Mouse (Mus musculus) MEL (cell line): ENCODE measurements around the gene Dnm1. TPM values are rescaled to one million over a fixed set of nuclear protein-coding genes. Genes with fewer than 3 reads are reported as not detected.

ENCODE experiments used
- DNase-seq: peaks from one replicate; pipeline ENCODE4 v3.0.0; 2011; ENCODE audit warnings: low read depth, low spot score
- H3K27ac ChIP-seq: 2 replicates; pipeline ENCODE4 v1.5.1; 2012; ENCODE audit warnings: low read depth, mild to moderate bottlenecking, control low read depth, low read length, moderate library complexity; ENCODE audit not compliant: control insufficient read depth
- H3K27me3 ChIP-seq, 2 experiments: fragments of 150-350 bp in 1 of 2; sonication (generic) in 1 of 2; 2 replicates each; pipeline ENCODE4 v1.6.1; 2012; ENCODE audit warnings: low read length in 2 of 2, mild to moderate bottlenecking in 2 of 2, improper control_type of control experiment in 1 of 2, moderate library complexity in 1 of 2; ENCODE audit not compliant: insufficient read depth in 2 of 2, control insufficient read depth in 1 of 2
- H3K36me3 ChIP-seq, 2 experiments: 2 replicates each; pipeline ENCODE4 v1.6.1; 2012 to 2014; ENCODE audit warnings: low read length in 2 of 2, improper control_type of control experiment in 1 of 2, inconsistent platforms in 1 of 2, mild to moderate bottlenecking in 1 of 2; ENCODE audit not compliant: insufficient read depth in 2 of 2, control insufficient read depth in 1 of 2
- H3K4me1 ChIP-seq, 2 experiments: fragments of 150-350 bp in 1 of 2; sonication (generic) in 1 of 2; 2 replicates each; pipeline ENCODE4 v1.6.1; 2012; ENCODE audit warnings: low read length in 2 of 2, improper control_type of control experiment in 1 of 2, mild to moderate bottlenecking in 1 of 2; ENCODE audit not compliant: insufficient read depth in 2 of 2, control insufficient read depth in 1 of 2
- H3K4me3 ChIP-seq, 2 experiments: fragments of 150-350 bp in 1 of 2; sonication (generic) in 1 of 2; 2 replicates each; pipeline ENCODE4 v1.5.1; 2012; ENCODE audit warnings: low read depth in 2 of 2, low read length in 2 of 2, mild to moderate bottlenecking in 2 of 2, moderate library complexity in 2 of 2, control low read depth in 1 of 2, improper control_type of control experiment in 1 of 2; ENCODE audit not compliant: control insufficient read depth in 1 of 2, insufficient read depth in 1 of 2
- H3K79me2 ChIP-seq: 2 replicates; pipeline ENCODE4 v1.6.1; 2012; ENCODE audit warnings: mild to moderate bottlenecking, low read length, moderate library complexity; ENCODE audit not compliant: control insufficient read depth, poor library complexity, insufficient read depth
- H3K9ac ChIP-seq: 2 replicates; pipeline ENCODE4 v1.6.1; 2012; ENCODE audit warnings: low read depth, mild to moderate bottlenecking, control low read depth, low read length, moderate library complexity; ENCODE audit not compliant: control insufficient read depth, poor library complexity, severe bottlenecking
- H3K9me3 ChIP-seq: fragments of 150-350 bp; sonication (generic); replicated peaks from 2 replicates; pipeline ENCODE4 v1.6.1; 2012; ENCODE audit warnings: mild to moderate bottlenecking, low read length, improper control_type of control experiment, moderate library complexity; ENCODE audit not compliant: insufficient read depth
- CHD1 ChIP-seq: IDR thresholded peaks from 2 replicates; pipeline ENCODE4 v1.6.1; 2012; ENCODE audit warnings: low read depth, mild to moderate bottlenecking, inconsistent platforms, low read length, improper control_type of control experiment
- E2F4 ChIP-seq: IDR thresholded peaks from 2 replicates; pipeline ENCODE4 v1.6.1; 2011; ENCODE audit warnings: low read depth, low read length, improper control_type of control experiment, borderline replicate concordance
- GATA1 ChIP-seq: IDR thresholded peaks from 2 replicates; pipeline ENCODE4 v1.6.1; 2011; ENCODE audit warnings: low read depth, low read length, improper control_type of control experiment
- HCFC1 ChIP-seq: IDR thresholded peaks from 2 replicates; pipeline ENCODE4 v1.6.1; 2012; ENCODE audit warnings: low read depth, mild to moderate bottlenecking, inconsistent platforms, low read length, improper control_type of control experiment, moderate library complexity
- JUND ChIP-seq: IDR thresholded peaks from 2 replicates; pipeline ENCODE4 v1.6.1; 2011; ENCODE audit warnings: low read depth, mild to moderate bottlenecking, improper control_type of control experiment, low read length
- NRF1 ChIP-seq: IDR thresholded peaks from 2 replicates; pipeline ENCODE4 v1.6.1; 2014; ENCODE audit warnings: low read depth, mild to moderate bottlenecking, inconsistent platforms, low read length, improper control_type of control experiment, moderate library complexity; ENCODE audit not compliant: poor library complexity, insufficient read depth, severe bottlenecking
- POLR2AphosphoS2 ChIP-seq: IDR thresholded peaks from 2 replicates; pipeline ENCODE4 v1.6.1; 2011; ENCODE audit warnings: low read length, improper control_type of control experiment
- RCOR1 ChIP-seq: IDR thresholded peaks from 2 replicates; pipeline ENCODE4 v1.6.1; 2012; ENCODE audit warnings: low read depth, mild to moderate bottlenecking, inconsistent platforms, low read length, improper control_type of control experiment
- USF1 ChIP-seq: IDR thresholded peaks from 2 replicates; pipeline ENCODE4 v1.6.1; 2014; ENCODE audit warnings: low read depth, mild to moderate bottlenecking, inconsistent platforms, low read length, improper control_type of control experiment, moderate library complexity
- USF2 ChIP-seq, 2 experiments: IDR thresholded peaks; 2 replicates each; pipeline ENCODE4 v1.6.1; 2011 to 2012; ENCODE audit warnings: improper control_type of control experiment in 2 of 2, low read length in 2 of 2, borderline replicate concordance in 1 of 2, inconsistent platforms in 1 of 2, low read depth in 1 of 2, mild to moderate bottlenecking in 1 of 2; ENCODE audit not compliant: insufficient read depth in 1 of 2
- ZC3H11A ChIP-seq: IDR thresholded peaks from 2 replicates; pipeline ENCODE4 v1.6.1; 2012; ENCODE audit warnings: low read depth, mild to moderate bottlenecking, inconsistent platforms, low read length, improper control_type of control experiment
- polyA plus RNA-seq, 2 experiments: library from polyadenylated mRNA; stranded (reverse) in 1 of 2; unstranded in 1 of 2; fragments of >175 nt in 1 of 2; fragments of >200 nt in 1 of 2; gene quantifications; 2 replicates each; pipeline versions ENCODE4 v1.2.1 to v1.2.4; 2012; ENCODE audit warnings: low replicate concordance in 2 of 2, low read depth in 1 of 2; ENCODE audit not compliant: insufficient read length in 2 of 2, insufficient read depth in 1 of 2, missing spikeins in 1 of 2
- total RNA-seq: library from RNA; depleted of rRNA; stranded (reverse); fragments of 300-350 nt; gene quantifications from 2 replicates; pipeline ENCODE4 v1.2.3, GENCODE M21; 2012

Dnm1 gene
- total and polyA plus RNA-seq, 3 experiments = 0.42 to 5.0 TPM; not detected in 1

- H3K9ac ChIP-seq = peak overlapping the region; percentile 44
- TF ChIP-seq GATA1 (peak; percentile 3; the same call in 1 of the 2 replicates), JUND (no peak)
- H3K4me3 ChIP-seq = peak overlapping the region; percentile 55 to 67; a peak in 3 of 4 replicates
- peaks cover 0 to 4% of the 10 kb centered on the region in 2 experiments; a peak in 2 of 4 replicates for H3K36me3 ChIP-seq
- peaks cover 4 to 9% of the 10 kb centered on the region in 2 experiments; a peak in 3 of 4 replicates for H3K4me1 ChIP-seq
- H3K79me2 ChIP-seq = no peaks in the 10 kb centered on the region
- peak; percentile 27 for DNase-seq
- no peak overlapping the region for H3K27ac ChIP-seq
- H3K9me3 ChIP-seq = no peaks in the 10 kb centered on the region
- peaks cover under 1 to 4% of the 10 kb centered on the region in 2 experiments; a peak in 2 of 4 replicates for H3K27me3 ChIP-seq
These were observed 698 bp upstream of the Dnm1 start for GRCm38 (mm10) chr2:32353836-32354235.

GRCm38 (mm10) chr2:32352151-32353006 is 759 bp downstream of the Dnm1 start, which contains the start of gene Ciz1:
Gene Ciz1 (plus strand): TSS chr2:32352327.
- DNase-seq = no peak
- Histone ChIP-seq H3K9ac (peak within 1 kb of the TSS; percentile 69), H3K79me2 (no peaks in the 10 kb centered on the region), H3K27me3 (no peaks in the 10 kb centered on the region; a peak in 1 of 4 replicates), H3K4me1 (peaks cover 4 to 9% of the 10 kb centered on the region in 2 experiments; a peak in 3 of 4 replicates), H3K4me3 (peak within 1 kb of the TSS; percentile 54 to 67), H3K36me3 (peaks cover 0 to 4% of the 10 kb centered on the region in 2 experiments; a peak in 2 of 4 replicates), H3K27ac (no peak within 1 kb of the TSS), H3K9me3 (no peaks in the 10 kb centered on the region)
- TF ChIP-seq NRF1 = 0 out of 2 replicates have a peak, but pooled peaks have one; percentile 10
- TF ChIP-seq ZC3H11A = no peak
- TF ChIP-seq POLR2AphosphoS2 = no peak

GRCm38 (mm10) chr2:32351471-32351961 is 1.6 kb downstream of the Dnm1 start:
- Histone ChIP-seq H3K27me3 (no peaks in the 10 kb centered on the region), H3K9ac (no peak overlapping the region), H3K9me3 (no peaks in the 10 kb centered on the region), H3K4me3 (no peak overlapping the region), H3K79me2 (no peaks in the 10 kb centered on the region), H3K27ac (no peak overlapping the region), H3K4me1 (peaks cover 4 to 9% of the 10 kb centered on the region in 2 experiments; a peak in 3 of 4 replicates), H3K36me3 (peaks cover 0 to 4% of the 10 kb centered on the region in 2 experiments; a peak in 2 of 4 replicates)
- DNase-seq = no peak
- TF ChIP-seq USF2 (IDR thresholded peaks at IDR 0.05; ENCODE audit: borderline replicate concordance in 1 of 2, insufficient read depth in 1 of 2, low read depth in 1 of 2, low read length in 2 of 2) = no peak
- no peak for TF ChIP-seq HCFC1
- no peak for TF ChIP-seq CHD1
- no peak for TF ChIP-seq E2F4
- TF ChIP-seq RCOR1 = no peak
- peak; percentile 40; the same call in 1 of the 2 replicates for TF ChIP-seq USF1
